Mouse (Mus musculus): ENCODE measurements around the gene Rhox2c.
"Not testable (repeated sequence)": the region's sequence is repeated elsewhere in the genome, so short reads cannot be mapped to it uniquely, and the experiment has no call there.

DNA sequence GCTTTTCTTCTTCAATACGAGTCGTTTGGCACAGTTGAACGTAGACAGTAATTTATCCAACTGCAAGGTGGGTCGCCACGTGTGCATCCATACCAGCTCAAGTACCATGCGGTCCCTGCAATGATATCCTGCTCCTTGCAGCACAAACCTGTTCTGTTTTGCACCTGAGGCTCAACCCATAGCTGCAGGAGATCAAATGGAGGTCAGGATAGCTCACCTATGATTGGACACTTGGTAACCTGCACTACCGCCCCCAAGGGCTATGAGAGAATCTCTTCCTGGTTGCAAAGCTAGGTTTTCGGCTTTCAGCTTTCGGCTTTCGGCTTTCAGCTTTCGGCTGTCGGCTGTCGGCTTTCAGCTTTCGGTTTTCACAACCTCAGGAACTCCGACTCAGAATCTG lies 21.3 kb upstream of the Rhox2c start, which contains the start of gene Rhox4b:
- TF ChIP-seq EP300, CTCF (IDR thresholded peaks at IDR 0.05; ENCODE audit: low read depth): not testable (repeated sequence)

Measured in liver, postnatal 0 days (tissue).